Mouse (Mus musculus): ENCODE measurements around the gene Nrn1l.

Nrn1l gene

DNA sequence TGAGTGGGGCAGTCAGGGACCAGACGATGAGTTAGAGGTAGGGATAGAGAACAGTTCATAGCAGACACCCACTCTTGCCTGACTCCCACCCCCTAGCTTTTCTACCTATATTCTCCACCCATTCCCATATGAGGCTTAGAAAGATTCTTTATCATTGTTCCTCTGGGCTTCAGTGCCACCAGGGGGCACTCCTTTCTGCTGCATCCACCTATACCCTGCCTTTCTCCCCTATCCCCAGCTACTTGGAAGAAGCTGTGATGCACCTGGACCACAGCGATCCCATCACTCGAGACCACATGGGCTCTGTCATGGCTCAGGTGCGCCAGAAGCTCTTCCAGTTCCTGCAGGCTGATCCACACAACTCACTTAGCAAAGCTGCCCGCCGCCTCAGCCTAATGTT lies 935 bp upstream of the Nrn1l start:
- peak; percentile 50 for DNase-seq

DNA sequence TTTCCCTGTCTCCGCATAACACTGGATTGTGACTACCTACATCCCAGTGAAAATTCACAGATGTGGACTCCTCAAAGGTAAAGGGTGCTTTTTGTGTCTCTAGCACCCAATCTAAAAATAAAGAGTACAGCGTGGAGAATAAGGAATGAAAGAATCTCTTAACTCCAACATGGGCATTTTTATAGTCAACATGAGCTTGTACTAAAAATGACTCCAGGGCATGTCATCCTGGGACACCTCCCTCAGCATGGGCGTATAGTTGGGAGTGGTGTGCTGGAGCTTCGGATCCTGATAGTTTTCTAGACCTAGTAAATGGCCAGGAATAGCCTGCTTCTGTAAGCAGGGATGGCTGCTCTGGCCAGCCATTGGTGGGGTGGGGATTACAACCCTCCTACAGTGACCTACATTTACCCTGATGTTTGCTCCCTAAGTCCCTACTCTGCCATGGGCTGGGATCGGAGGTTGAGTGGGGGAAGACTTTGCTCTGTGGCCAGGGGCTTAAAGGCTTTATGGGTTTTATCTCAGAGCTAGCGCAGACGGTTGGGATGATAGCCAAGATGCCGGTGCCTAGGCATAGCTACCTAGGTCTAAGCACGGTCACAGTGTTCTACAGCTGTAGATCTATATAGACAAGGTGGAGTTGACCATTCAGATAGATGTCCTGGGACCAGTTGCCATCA lies 4.6 kb downstream of the Nrn1l start:
- no peak for DNase-seq

DNA sequence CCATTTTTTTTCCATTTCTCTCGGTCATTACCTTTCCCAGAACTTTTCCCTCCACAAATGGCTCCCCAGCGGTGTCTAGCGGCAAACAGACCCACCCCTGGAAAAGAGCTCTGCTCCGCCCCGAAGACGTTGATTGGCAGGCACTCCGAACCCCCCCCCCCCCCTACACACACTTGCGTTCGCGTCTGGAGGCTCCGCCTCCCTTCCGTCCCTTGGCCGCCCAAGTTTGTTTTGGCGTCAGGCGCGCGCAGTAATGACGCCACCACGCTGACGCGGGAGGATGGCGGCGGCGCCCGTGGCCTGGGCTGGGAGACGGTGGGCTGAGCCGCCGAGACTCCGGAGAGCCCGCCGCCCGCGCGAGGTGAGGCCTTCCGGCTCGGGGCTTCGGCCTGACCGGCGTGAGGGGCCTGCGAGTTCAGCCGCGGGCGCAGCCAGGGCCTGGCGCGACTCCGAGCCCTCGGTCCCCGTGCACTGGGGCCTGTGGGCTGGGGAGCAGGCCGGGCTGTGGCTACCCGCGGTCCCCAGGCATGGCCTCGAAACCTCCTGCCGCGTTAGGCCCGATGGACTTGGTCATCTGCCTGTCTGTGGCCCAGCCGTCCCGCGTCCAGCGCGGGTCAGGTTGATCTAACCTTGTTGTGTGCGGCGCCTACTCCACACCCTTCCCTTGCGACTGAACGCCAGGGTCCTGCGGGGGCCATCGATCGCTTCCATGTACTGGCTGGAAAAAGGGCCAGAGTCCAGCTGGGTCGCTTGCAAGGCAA lies 7.0 kb downstream of the Nrn1l start, which contains the start of gene Pskh1:
Pskh1 (plus strand) TSS at position 262 of the 761 bp plus-strand sequence.
- peak; percentile 96 for DNase-seq

DNA sequence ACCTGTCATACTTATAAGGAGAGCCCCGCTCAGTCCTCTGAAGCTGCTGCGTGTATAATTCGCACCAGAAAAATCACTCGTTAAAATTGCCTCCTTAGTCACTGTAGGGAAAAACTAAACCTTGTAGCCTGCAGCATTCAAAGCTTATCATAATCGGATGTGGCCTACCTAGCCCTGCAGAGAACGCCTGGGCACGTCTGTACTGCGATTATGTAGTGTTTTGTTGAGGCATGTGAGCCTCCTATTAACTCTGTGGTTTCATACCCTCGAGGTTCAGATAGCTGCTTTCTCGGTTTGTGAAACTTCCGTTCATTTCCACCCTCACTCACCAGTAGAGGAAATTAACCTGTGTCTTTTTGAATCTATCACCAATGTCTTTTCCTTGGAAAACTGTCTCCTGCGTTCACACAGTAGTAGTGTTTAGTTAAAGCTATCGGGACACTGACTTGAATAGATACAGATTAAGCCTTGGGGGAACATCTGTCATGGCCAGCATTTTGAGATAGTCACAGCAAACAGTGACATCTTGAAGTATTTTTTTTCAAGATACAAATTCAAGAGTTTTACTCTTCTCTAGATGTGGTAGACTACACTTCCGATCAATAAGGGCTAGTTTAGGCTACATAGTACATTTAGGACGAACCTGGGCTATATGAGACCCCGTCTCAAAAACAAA lies 7.7 kb downstream of the Nrn1l start:
- DNase-seq = no peak

DNA sequence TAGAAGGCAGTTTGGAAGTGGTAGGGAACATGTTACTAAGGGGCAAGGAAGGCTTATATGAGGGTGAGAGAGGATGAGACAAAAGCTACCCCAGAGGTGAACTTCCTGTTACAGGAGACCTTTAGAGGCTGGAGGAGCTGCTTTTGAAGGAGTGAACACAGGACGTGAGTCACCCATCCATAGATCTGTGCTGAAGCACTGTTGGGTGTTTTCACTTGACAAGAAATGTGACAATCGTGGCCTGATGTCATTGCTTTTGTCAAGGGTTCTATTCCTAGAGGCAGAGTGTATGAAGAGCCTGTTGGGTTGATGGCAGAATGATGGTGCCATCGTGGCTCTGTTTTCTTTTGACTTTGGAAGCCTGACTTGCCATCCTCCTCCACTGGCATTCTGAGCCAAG lies 26.0 kb downstream of the Nrn1l start:
- no peak for DNase-seq

DNA sequence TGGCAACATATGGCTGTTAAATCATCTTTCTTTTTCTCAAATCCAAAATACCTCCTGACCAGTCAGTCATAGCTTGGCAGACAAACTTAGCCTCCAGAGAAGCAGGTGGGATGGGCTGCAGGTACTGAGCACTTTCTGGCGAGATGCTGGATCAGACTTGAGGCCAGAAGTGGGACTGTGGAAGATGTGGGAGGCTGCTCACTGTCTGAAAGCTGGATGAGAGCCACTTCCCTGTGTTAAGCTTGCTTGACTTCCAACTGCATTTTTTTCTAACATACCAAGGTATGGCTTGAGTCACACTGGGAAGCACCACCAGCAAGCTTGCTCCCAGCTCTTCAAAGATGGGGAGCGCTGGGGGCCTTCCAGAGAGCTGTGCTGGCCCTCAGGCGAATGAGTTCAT lies 31.8 kb downstream of the Nrn1l start:
- no peak for DNase-seq

DNA sequence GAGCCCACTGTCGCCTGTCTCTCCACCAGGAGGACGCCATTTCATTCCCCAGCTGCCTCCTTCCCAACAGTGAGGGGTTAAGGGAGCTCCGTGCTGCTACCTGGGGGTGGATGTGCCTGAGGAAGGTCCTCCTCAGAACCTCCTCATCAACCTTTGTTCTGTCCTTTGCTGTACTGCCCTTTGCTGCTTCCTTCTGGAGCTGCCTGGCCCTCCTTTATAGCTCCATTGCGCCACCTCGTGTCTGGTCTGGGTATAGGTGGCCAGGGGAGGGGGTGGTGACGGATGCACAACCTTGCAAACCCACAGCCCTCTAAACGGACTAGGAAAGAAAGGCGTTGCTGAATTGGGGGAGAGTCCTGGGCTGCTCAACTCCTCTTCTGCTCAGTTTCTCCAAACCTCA lies 37.2 kb downstream of the Nrn1l start:
- peak; percentile 89 for DNase-seq

DNA sequence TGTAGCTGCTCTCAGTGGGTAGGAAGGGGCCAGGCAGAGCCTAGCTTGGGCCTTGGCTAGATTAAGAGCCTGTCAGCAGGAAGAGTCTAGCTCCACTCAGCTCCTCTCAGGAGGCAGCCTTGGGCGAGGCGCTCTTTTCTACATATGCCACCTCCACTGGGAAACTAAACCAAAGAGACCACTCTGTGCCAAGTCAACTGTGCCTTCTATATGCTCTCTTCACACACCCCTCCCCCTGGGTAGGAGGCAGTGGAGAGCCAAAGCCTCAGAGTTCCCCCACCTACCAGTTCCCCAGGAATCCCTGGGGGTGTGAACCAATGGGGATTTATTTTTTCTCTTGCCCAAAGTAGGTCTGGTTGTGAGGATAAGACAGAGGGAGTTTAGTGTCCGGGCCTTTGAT lies 37.9 kb downstream of the Nrn1l start:
- no peak for DNase-seq

DNA sequence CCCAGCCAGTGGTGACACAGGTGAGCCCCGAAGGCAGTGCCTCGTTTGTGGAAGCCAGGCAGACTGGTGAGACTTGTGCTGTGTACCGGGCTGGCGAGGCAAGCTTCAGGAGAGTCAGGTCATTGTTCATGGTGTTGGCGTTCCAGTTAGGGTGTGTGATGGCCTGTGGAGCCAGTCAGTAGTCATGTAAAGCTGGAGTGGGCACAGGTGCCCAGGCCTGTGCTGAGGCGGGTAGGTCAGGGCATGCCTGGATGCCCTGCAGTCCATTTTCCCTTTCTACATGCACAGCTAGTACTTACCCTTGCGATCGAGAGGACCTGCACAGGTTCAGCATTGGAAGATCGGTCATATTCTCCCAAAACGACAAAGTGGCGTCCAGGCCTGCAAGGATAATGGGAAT lies 39.2 kb downstream of the Nrn1l start:
- DNase-seq = no peak

DNA sequence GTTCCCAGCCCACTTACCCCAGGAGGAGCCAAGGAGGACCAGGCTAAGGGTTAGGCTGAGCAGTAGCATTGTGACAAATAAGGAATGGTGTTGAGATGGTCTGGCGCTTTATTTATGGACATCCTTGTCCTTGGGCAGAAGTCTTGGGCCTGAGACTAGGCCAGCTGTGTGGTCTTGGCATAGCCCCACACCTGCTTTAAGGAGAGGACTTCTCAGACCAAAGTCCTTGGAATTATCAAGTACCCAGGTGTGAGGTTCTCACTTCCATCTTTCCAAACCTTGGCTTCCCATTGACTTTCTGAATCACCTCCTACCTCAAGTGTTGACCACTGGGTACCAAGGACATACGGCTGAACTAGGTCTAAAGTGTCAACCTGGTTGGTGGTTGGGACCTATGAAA lies 40.4 kb downstream of the Nrn1l start, which contains the start of gene Ctrl:
Ctrl (minus strand) TSS at position 101 of the 400 bp plus-strand sequence.
- no peak for DNase-seq

DNA sequence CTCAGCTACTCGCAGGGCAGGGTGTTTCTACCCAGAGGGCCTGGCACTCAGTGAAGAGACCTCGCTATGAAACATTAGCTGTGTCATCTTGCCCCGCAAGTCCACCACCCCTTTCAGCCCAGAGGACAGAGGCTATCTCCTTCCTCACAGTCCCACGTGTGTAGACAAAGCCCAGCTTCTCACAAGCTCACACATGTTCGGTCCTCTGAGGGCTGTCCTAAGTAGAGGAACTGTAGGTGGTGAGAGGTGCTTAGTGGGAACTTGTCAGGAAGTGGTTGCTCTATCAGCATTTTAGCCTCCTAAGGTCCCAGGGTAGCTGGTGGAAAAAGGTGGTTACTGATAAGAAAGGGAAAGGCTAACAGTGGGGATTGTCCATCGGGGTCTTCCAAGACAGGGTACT lies 41.7 kb downstream of the Nrn1l start:
- DNase-seq = no peak

DNA sequence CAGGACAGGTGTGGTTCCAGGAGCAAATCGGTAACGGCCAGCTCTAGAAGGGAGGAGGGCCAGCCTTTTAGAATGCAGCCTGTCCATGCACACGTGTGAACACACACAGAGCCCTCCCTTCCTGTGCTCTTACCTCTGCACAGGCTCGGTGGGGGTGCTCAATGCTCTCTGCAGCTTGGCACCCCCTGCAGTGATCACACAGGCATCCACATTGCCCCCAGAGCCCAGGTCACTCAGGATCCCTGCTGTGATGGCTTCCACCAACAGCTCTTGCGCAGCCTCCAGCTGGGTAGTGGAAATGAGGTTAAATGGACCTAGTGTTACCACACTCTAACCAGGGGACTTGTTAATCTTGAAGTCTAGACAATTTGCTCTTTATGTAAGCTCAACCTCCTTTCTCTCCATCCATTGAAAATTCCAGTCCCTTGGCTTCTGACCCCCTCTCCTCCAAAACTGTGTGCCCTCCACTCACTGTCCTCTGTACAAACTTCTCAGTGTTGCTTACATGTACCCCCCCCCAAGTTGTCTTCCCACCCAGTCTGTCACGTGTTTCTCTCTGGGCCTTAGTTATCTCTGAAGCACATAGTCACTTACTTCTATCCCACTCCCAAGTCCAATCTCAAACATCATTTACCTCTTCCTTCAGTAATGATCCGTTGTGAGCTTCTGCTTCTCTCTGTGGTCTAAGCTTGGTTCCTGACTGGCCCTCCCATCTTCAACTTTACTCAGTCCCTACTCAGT lies 42.7 kb downstream of the Nrn1l start:
- no peak for DNase-seq

DNA sequence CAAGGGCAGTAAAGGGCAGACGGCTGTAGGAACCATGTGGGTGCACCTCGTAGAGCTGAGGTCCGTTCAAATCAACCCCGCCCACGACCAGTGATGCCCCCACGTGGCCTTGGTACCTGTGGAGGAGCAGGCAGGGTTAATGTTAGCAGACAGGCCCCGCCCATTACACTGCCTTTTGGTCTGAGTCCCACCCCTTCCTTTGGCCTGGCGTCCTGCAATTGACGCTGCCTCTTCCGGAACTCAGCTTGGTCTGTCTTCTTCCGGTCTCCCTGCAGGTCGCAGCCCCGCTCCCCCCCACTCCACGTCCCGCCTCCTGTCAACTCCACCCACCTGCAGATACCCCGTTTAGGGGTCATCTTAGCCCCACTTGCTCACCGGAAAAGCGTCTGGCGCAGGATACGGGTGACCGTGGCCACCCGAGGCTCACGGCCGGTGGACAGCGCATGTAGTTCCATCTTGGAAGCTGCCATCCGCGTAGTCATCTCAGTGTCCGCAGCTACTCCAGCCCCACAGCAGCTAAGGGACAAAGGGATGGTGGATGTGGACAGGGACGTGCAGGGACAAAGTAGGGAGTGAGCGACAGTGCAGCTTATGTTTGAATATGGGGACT lies 43.6 kb downstream of the Nrn1l start:
- peak; percentile 95 for DNase-seq

DNA sequence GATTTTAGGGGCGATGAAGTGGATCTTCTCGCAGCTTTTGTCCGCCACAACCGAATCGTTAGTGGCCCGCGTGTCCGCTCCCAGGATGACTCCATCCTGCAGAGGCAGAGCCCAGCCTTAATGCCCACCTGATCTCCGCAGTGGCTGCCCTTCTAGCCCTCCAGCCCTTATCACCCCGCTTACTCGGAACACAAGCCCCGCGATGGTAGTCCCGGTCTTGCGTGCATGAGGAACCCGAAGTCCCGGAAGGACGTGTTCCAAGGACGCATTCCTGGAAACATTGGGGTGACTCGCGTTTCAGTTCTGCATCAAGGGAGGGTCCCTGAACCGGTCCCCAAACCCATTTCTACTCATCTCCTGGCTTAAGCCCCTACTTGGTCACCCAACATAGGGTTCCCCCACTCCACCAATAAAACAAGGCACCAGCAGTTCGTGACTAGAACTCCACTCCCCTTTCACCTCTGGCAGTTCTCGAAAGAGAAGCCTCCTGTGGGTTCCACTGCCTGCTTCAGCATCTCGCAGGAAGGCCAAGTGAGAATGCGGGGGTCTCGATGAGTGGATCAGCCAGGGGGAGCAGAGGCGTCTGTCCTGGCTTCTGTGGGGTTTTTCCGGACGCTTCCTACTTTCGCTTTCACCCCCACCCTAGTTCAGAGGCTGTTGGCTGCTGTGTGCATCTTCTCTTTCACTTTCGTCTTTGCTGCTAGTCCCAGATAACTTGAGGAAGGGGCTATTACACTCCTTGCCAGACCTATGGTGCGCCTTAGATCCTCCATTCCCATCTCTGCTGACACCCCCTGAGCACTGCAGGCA lies 44.3 kb downstream of the Nrn1l start:
- DNase-seq = peak; percentile 63

DNA sequence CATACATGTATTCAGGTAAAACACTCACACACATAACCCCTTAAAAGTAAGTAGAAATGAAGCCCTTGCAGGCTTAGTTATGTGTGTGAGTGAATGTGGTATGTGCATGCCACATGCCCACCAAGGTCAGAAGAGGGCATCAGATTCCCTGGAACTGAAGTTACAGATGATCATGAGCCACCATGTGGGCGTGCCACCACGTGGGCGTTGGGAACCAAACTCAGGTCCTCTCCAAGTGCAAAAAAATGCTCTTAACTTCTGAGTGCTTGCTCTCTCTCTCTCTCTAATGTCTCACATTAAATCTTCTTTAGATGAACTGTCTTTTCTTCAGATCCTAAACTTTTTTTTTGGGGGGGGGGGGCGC lies 44.9 kb downstream of the Nrn1l start, which contains the start of gene Psmb10:
Psmb10 (minus strand) TSS at position 139 of the 364 bp plus-strand sequence.
- peak; percentile 53 for DNase-seq

DNA sequence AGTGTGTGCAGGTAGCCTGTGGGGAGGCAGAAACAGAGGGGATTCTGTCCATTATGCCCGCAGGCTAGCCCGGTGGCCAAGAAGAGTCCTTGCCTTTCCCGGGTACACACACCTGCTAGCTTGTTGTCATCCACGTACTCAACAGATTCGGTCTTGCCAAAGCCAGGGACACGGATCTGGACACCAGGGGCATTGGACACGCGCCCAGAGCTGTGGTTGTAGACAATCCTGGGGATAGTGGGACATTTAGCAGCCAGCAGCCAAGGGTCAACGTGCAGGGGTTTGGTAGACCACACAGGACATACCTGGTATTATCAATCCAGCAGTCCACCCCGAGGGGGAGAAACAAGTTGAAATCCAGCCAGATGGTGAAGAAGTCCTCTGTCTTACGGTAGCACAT lies 48.7 kb downstream of the Nrn1l start:
- no peak for DNase-seq

DNA sequence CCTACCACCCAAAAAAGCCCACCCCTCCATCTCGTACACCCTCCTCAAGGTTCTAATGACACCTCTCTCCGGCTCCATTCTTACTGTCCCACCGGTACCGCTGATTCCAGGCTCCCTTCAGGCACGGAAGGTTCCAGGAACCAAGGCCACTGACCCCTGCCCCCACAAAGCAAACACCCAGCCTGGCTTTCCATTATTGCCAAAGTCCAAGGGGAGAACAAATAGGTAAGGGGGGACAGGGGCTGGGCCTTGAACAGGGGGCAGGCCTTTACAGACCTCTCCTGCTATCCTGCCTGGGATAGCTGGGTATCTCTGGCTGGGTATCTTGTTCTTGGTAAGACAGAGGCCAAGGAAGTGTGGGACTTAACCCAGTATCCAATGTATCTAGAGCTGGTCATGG lies 49.2 kb downstream of the Nrn1l start:
- no peak for DNase-seq

DNA sequence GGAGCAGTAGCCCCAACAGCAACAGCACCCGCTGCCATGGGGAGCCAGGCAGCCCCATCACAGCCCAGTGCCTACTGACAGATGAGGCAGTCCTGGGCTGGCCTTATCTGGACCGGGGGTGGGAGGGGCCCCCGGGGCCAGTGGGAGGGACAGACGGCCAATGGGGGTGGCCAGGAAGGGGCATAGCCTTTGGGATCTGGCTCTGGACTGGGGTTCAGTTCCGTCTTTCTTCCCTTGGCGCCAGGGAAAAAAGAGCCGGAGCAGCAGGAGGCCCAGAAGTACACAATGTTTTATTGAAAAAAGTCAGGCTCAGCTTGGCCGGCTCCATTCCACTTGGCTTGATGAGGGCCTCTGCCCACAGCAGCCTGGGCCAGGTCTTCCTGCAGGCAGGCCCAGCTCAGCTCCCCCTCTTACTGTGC lies 50.0 kb downstream of the Nrn1l start, which contains the start of gene Lcat:
Lcat (minus strand) TSS at position 62 of the 419 bp plus-strand sequence.
- no peak for DNase-seq

Data from kidney, postnatal 10 days (tissue).